Mouse (Mus musculus) ES-Bruce4 (cell line): ENCODE measurements around the gene Arhgap24.

Experiments used
- CTCF ChIP-seq: IDR thresholded peaks from one replicate; pipeline ENCODE4 v1.8.1; 2011; ENCODE audit warnings: low read depth, low read length
- POLR2A ChIP-seq: IDR thresholded peaks from one replicate; pipeline ENCODE4 v1.8.1; 2011; ENCODE audit warnings: low read length; ENCODE audit not compliant: insufficient read depth

DNA sequence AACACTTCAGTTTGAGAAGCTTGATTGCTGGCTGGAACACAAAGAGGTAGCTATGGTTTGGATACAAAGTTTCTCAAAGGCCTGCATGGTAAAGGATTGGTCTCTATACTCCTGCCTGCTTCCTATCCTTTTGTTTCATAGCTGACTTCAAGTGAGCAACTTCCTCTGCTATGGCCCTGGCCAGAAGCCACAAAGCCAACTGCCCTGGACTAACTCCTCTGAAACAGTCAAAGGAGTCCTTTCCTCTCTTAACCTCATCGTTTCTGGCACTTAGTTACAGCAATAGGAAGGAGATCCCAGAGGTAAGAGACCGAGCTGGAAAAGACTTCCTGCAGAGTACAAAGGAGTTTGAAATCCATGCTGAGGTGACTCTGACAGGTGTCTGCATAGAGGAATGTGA lies 224.0 kb downstream of the Arhgap24 start:
- TF ChIP-seq POLR2A (no peak), CTCF (no peak)
